Mouse (Mus musculus) right cerebral cortex, postnatal 10 days (tissue): ENCODE measurements around the gene Ear6.
"Not testable (repeated sequence)": the region's sequence is repeated elsewhere in the genome, so short reads cannot be mapped to it uniquely, and the experiment has no call there.

Source experiments
- DNase-seq, 2 experiments: peaks; one replicate each; pipeline ENCODE4 v3.0.0; 2021; ENCODE audit warnings: low spot score in 2 of 2

Gene Ear6

GRCm38 (mm10) chr14:51853399-51853798, at the start of gene Ear6:
Ear6 (plus strand) TSS chr14:51853699.
- no peak for DNase-seq

- no peak for DNase-seq
Measured at GRCm38 (mm10) chr14:51826625-51827024, 26.9 kb upstream of the Ear6 start.

GRCm38 (mm10) chr14:51827842-51828241, 25.7 kb upstream of the Ear6 start:
- peak; percentile 23 to 35 for DNase-seq

DNA sequence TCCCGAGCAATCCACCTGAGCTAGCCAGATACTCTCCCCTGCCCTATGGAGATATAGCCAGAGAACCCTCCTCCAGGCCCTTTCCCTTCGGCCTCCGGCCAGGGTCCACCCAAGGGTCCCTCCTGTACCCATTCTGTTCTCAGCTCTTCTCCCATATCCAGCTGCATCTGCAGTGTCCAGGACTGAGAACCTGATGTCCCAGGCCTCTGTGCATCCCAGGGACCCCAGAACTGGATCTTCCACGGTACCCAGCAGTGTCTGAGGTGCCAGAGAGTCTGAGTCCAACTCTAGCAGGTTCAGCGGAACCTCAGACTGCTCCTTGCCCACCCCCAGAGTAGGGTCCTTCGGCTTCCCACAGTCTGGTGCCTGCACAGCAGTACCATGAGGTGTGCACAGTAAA, 24.3 kb upstream of the Ear6 start:
- no peak for DNase-seq

DNA sequence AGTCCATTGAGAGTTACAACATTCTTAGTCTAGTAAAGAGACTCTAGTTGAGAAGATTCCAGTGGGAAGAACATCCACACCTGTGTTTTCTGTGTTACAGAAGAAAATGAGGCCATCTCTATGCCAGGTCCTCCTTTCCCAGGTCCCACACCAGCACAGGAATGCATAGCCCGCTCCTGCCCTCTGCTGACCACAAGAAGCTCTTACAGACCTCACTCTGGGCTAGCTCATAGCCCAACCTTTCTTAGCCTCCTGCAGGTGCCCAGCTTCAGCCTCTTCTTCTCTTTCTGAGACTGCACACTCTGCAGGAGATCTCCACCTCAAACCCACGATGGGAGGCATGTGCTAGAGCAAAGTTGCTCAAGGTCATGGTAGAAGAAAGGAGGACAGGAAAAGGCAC, 15.0 kb upstream of the Ear6 start:
- peak in 1 of 2 experiments; percentile 20 for DNase-seq

GRCm38 (mm10) chr14:51842250-51842649, 11.2 kb upstream of the Ear6 start:
- DNase-seq, result no peak

DNA sequence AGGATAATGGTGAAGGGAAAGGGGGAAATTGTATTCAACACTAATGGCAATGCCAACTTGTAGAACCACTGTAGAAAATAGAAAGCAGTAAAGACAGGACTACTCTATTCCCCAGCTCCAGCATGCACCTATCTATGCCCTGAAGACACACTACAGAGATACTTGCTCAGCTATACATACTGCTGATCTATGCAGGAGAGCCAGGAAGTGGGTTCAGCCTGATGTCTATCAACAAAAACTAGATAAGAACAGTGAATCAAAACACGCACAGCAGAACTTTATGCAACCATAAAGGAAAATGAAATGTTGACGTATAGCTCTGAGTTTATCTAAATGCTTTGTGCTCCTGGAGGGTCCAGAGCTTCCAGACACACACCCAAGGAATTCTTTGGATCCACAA, 10.7 kb upstream of the Ear6 start:
- no peak for DNase-seq

GRCm38 (mm10) chr14:51843882-51844281, 9.6 kb upstream of the Ear6 start:
- no peak for DNase-seq

GRCm38 (mm10) chr14:51846566-51846965, 6.9 kb upstream of the Ear6 start:
- no peak for DNase-seq

- DNase-seq, result not testable (repeated sequence)
Measured at GRCm38 (mm10) chr14:51851006-51851405, 2.5 kb upstream of the Ear6 start.

DNA sequence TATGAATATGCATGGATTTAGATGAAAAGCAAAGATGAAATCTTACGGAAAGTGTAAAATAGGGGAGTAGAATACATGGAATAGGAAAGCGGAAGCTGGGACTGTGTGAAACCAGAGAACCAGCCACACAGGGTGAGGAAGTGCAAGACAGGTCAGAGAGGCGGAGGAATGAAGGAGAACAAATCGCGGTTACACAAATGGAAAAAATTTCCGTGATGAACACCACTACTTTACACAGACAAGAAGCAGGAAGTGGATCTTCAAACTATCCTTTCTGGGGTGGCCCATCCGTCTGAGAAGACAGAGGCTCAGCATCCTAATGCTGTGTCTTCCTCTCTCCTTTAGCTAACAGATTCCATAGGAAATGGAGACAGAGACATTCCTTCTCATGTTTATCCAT, 1.8 kb downstream of the Ear6 start:
- DNase-seq, result not testable (repeated sequence)

DNA sequence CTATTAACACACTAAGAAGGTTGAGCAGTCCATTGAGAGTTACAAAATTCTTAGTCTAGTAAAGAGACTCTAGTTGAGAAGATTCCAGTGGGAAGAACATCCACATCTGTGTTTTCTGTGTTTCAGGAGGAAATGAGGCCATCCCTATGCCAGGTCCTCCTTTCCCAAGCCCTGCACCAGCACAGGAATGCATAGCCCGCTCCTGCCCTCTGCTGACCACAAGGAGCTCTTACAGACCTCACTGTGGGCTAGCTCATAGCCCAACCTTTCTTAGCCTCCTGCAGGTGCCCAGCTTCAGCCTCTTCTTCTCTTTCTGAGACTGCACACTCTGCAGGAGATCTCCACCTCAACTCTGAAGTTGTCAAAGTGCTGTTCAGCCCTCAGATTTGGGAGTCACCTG, 10.1 kb downstream of the Ear6 start:
- not testable (repeated sequence) for DNase-seq

- no peak for DNase-seq
Measured at GRCm38 (mm10) chr14:51870756-51871155, 17.3 kb downstream of the Ear6 start.

DNA sequence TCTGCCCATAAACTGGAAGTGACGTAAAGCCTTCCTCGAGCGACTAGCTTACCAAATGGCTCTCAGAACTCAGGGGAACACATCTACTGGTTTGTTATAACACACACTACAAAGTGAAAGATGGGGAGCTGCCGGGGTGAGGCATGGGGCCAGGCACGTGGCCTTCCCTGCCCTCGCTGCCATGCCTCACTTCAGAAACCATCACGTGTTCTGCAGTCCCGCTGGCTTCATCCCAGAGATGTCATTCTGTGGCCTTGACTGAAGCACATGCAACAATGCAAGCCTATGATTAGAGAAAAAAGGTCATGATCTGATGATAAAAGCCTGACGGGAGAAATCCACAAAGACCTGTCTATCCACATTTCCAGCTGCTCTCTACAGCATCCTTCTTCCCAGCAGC, 18.2 kb downstream of the Ear6 start:
- no peak for DNase-seq

DNA sequence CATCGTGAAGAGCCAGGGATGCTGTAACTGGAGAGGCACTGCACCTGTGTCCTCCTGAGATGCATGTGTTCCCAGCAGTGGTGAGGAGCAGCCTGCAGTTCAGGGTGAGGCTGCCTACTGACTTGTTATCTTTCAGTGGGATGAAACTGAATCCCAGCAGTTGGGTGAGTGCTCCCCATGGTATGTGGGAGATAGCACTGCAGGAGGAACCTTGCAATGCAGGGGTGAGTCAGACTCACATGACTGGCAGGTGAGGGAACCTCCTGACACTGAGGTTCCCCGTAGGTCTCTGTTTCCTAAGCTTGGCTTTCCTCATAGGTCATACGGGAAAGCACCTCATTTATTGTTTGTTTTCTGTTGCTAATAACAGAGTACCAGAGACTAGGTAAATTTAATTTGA, 24.0 kb downstream of the Ear6 start:
- no peak for DNase-seq

- peak; percentile 76 to 83 for DNase-seq
Measured at GRCm38 (mm10) chr14:51883527-51884030, 30.1 kb downstream of the Ear6 start.

DNA sequence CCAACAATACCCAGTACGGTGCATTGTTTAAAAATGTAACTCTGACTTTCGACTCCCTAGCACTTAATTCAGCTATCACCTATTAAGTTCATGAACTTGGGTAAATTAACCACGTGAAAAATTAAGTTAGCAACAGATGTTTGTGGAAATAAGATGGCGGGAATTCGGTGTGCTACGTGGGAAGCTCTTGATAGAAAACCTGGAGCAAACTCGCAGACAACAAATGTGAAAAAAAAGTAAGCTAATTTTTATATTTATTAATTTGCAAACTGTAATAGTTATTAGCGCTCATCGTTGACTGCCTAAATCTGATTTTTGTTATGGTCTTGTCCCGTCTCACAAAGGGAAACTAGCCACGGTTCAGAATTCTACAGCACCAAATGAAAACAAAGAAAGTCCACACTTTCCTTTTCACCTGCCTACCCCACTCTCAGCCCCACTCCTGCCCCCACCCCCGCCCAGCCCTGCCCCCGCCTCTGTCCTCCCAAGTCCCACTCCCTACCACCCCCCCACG, 30.6 kb downstream of the Ear6 start:
- no peak for DNase-seq

DNA sequence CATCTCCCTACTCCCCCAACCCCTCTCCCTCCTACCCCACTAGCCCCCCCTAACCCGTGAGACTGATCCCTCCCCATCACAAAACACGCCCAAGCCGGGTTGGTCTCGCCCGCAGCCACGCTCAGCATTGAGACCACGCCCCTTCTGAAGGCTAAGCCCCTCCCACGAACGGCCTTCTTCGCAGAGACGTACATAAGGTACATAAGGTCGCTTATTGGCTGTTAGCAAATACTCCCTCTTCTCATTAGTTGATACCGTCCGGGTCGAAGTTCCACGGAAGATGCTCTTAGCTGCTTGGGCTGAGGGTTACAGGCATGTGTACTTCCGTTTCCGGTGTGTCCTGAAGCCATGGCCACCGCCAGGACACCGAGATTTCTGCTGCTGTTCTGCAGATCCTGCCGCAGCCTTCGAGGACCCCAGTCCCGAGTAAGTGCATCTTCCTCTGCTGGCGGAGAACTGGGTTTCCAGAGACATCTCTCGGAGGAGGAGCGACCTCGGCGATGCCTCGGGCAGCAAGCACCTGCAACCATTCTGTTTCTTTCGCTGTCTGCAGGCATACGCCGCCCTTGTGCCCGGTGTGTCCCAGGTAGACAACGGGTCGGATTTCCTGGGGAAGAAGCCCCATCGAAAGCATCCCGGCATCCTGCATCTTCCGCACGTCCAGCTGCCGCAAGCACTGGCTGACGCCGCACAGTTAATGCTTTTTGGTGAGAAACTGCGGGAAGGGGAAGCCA, 31.3 kb downstream of the Ear6 start, which contains the start of gene Mettl17:
TSS of gene Mettl17 (plus strand) at position 245 of the 734 bp plus-strand sequence.
- peak; percentile 96 to 97 for DNase-seq

DNA sequence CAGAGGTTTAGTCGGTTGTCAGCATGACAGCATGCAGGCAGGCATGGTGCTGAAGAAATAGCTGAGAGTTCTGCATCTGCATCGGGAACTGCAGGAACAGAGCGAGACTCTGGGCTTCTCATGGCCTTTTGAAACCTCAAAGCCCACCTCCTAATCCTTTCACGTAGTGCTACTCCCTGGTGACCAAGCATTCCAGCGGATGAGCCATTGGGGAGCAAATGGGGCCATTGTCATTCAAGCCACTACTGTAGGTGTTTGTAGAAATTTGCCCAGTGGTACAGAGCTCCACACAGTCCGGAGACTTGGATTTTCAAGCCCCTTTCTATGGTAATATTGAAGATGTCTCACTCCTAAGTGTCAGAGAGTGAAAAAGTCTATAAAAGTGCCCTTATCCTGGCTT, 32.6 kb downstream of the Ear6 start:
- DNase-seq, result no peak

DNA sequence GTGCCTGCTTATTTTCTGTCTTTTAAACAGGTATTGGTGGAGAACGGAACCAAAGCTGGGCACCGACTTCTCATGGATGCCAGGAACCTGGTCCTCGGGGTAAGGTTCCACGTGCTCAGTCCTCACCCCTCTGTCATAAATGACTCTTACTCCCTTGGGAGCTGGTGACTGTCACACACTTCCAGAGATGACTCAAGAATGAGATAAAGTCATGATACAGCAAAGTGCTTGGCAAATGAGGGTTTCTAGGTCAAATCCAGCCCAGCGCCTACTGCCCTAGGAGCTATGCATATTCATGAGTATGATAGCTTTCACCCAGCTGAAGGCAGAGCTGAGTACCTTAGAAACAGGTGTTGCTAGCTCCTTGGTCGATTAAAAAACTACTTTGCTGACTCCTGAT, 36.3 kb downstream of the Ear6 start:
- no peak for DNase-seq

DNA sequence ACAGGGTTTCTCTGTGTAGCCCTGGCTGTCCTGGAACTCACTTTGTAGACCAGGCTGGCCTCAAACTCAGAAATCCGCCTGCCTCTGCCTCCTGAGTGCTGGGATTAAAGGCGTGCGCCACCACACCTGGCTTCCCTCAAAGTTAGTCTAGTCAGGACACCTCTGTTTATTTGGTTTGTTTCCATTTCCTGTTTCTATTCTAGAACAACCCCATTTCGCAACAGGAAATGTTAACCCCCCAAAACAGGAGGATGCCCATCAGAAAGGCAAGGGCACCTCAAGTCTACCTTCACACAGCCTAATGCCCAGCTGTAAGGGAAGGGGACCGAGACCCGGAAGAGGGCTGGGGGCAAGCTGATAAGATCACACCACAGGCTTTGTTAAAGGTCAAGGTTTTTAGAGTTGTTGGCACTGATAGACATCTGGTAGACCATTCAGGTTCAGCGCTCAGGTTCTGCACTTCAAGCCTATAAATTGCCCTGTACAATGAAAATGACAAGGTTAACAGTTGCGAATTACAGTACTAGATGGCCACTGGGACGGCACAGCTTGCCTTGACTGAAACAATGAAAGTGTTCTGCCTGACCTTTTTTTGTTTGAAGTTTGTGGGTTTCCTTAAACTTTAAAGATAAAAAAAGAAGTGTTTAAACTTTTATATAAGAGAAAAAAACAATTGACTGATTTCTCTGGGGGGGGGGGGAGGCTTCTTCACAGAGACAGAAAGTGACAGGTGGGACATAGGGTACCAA, 38.9 kb downstream of the Ear6 start, which contains the start of gene Slc39a2:
TSS of gene Slc39a2 (plus strand) at position 699 of the 749 bp plus-strand sequence.
- no peak for DNase-seq

- no peak for DNase-seq
Measured at GRCm38 (mm10) chr14:51893094-51893794, 39.7 kb downstream of the Ear6 start.
